Mouse (Mus musculus) kidney, adult 2 months (tissue): ENCODE data around the gene Zic2.

Experiments
- CTCF ChIP-seq: fragments of 200-500 bp; conservative IDR thresholded peaks from 2 replicates; pipeline ENCODE4 v1.5.1; 2011; ENCODE audit warnings: low read depth, mild to moderate bottlenecking, control low read depth, low read length, moderate library complexity, mixed read lengths; ENCODE audit not compliant: insufficient read depth, insufficient read length
- POLR2A ChIP-seq: fragments of 200-500 bp; IDR thresholded peaks from one replicate; pipeline ENCODE4 v1.6.1; 2011; ENCODE audit warnings: low read depth, low read length, control low read depth

- TF ChIP-seq CTCF (no peak), POLR2A (no peak)
Measured at GRCm38 (mm10) chr14:122471449-122472085, 3.7 kb upstream of the Zic2 start.
